19 mouse cellular contexts compared by ENCODE assay signal in the genomic region with DNA sequence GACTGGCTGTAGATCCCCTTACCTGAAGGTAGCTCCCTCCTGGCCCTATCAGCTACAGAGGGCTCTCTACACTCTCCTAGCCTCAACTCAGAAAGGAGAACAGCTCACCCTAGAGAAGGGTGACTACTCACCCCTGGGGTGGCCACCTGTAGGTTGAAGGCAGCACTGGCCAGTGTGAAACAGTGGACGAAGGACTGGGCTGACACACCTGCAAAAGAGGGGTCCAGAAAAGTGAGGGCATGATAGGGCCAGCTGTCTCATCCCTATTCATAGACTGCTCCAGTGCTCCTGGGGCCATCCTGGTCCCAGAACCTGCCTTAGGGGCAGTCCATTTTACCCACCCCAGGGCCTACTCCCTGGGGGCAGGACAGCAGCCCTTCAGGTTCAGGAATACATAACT. TPM values are rescaled to one million over a fixed set of nuclear protein-coding genes. Genes with fewer than 3 reads are reported as not detected.
A peak's percentile ranks its signal among the peaks of the same experiment; 100 is the strongest.
DNase-seq lines count a peak whose midpoint lies in the region; ATAC-seq and TF ChIP-seq lines count a peak whose summit lies in the region.
"Had no signal": no experiment of that assay in that cellular context is flagged by ENCODE, and none has a peak within 500 bp of the region (broad histone marks: within the 10 kb centered on the region; RNA-seq: fewer than 3 reads in every experiment).

No protein-coding gene starts in this region.

- H3K9me3 ChIP-seq in forebrain, postnatal 0 days (ENCODE audit: low read length), result no peaks in the 10 kb centered on the region
- no peaks in the 10 kb centered on the region for H3K9me3 ChIP-seq in forebrain, embryonic 10.5 days
- H3K9me3 ChIP-seq in hindbrain, embryonic 12.5 days (replicated peaks), result no peaks in the 10 kb centered on the region
- no peaks in the 10 kb centered on the region for H3K9me3 ChIP-seq in hindbrain, embryonic 16.5 days (ENCODE audit: control insufficient read depth, low read length)
- H3K9me3 ChIP-seq in lung, postnatal 0 days (ENCODE audit: low read length), result no peaks in the 10 kb centered on the region
- H3K9me3 ChIP-seq in embryonic facial prominence, embryonic 10.5 days, result no peaks in the 10 kb centered on the region
- H3K9me3 ChIP-seq: embryonic facial prominence, embryonic 12.5 days had no signal

- peaks cover 14% of the 10 kb centered on the region for H3K36me3 ChIP-seq in forebrain, postnatal 0 days (ENCODE audit: insufficient read depth)
- H3K36me3 ChIP-seq in forebrain, embryonic 10.5 days (replicated peaks), result peaks cover 40% of the 10 kb centered on the region
- H3K36me3 ChIP-seq in hindbrain, embryonic 12.5 days, result peaks cover 37% of the 10 kb centered on the region
- H3K36me3 ChIP-seq in hindbrain, embryonic 16.5 days (ENCODE audit: control insufficient read depth, insufficient read depth, low read length), result peaks cover 10% of the 10 kb centered on the region
- H3K36me3 ChIP-seq in lung, postnatal 0 days (ENCODE audit: insufficient read depth, low read length), result no peaks in the 10 kb centered on the region
- peaks cover 42% of the 10 kb centered on the region for H3K36me3 ChIP-seq in embryonic facial prominence, embryonic 10.5 days (replicated peaks)

- ATAC-seq in forebrain, postnatal 0 days, result no peak
- ATAC-seq in hindbrain, embryonic 12.5 days (ENCODE audit: low FRiP score), result no peak
- no peak for ATAC-seq in hindbrain, embryonic 16.5 days
- ATAC-seq in lung, postnatal 0 days, result no peak
- ATAC-seq: forebrain, embryonic 16.5 days had no signal

- no peak for DNase-seq in forebrain, postnatal 0 days
- DNase-seq in forebrain, embryonic 10.5 days (ENCODE audit: extremely low spot score, low spot score), result no peak
- DNase-seq in lung, postnatal 0 days (ENCODE audit: low spot score), result no peak
- no peak for DNase-seq in lung, postnatal 25 days (ENCODE audit: low spot score)
- no peak for DNase-seq in embryonic facial prominence, embryonic 10.5 days (ENCODE audit: low spot score)
- DNase-seq in layer of hippocampus, adult 2 months (ENCODE audit: low spot score in 2 of 2), result no peak
- DNase-seq: adrenal gland, adult 2 months; adrenal gland, postnatal 25 days; cerebellum, adult 18-20 months; cerebellum, postnatal 10 days; embryo, embryonic 11 days; gastrocnemius, postnatal 14 days; kidney, adult 11 months had no signal

- no peak overlapping the region for H3K4me2 ChIP-seq in forebrain, postnatal 0 days (ENCODE audit: low read depth)
- no peak overlapping the region for H3K4me2 ChIP-seq in hindbrain, embryonic 12.5 days (replicated peaks)
- H3K4me2 ChIP-seq in hindbrain, embryonic 16.5 days (ENCODE audit: low read length), result no peak overlapping the region
- H3K4me2 ChIP-seq in lung, postnatal 0 days (replicated peaks; ENCODE audit: low read depth, low read length), result no peak overlapping the region
- H3K4me2 ChIP-seq: embryonic facial prominence, embryonic 12.5 days; hindbrain, embryonic 14.5 days had no signal

- H3K9ac ChIP-seq in forebrain, postnatal 0 days, result no peak overlapping the region
- H3K9ac ChIP-seq in hindbrain, embryonic 12.5 days, result 0 out of 2 replicates have a peak overlapping the region, but pooled peaks have one; percentile 27
- H3K9ac ChIP-seq in hindbrain, embryonic 16.5 days (ENCODE audit: low read depth, low read length), result no peak overlapping the region
- H3K9ac ChIP-seq in lung, postnatal 0 days (replicated peaks; ENCODE audit: low read depth), result no peak overlapping the region; the same call in 1 of the 2 replicates
- H3K9ac ChIP-seq: embryonic facial prominence, embryonic 12.5 days; hindbrain, embryonic 14.5 days had no signal

- H3K27me3 ChIP-seq in forebrain, postnatal 0 days (ENCODE audit: insufficient read depth, low read length), result no peaks in the 10 kb centered on the region
- no peaks in the 10 kb centered on the region for H3K27me3 ChIP-seq in forebrain, embryonic 10.5 days (ENCODE audit: poor library complexity, severe bottlenecking)
- no peaks in the 10 kb centered on the region for H3K27me3 ChIP-seq in hindbrain, embryonic 12.5 days
- H3K27me3 ChIP-seq in hindbrain, embryonic 16.5 days (replicated peaks; ENCODE audit: control insufficient read depth, insufficient read depth, low read length), result no peaks in the 10 kb centered on the region
- H3K27me3 ChIP-seq in lung, postnatal 0 days (replicated peaks; ENCODE audit: insufficient read depth, low read length), result no peaks in the 10 kb centered on the region
- no peaks in the 10 kb centered on the region for H3K27me3 ChIP-seq in embryonic facial prominence, embryonic 10.5 days (replicated peaks; ENCODE audit: low read depth, poor library complexity, severe bottlenecking)
- H3K27me3 ChIP-seq: embryonic facial prominence, embryonic 12.5 days had no signal

- peaks cover 13% of the 10 kb centered on the region; the same call in 1 of the 2 replicates for H3K4me1 ChIP-seq in forebrain, postnatal 0 days (ENCODE audit: insufficient read depth)
- peaks cover 28% of the 10 kb centered on the region for H3K4me1 ChIP-seq in forebrain, embryonic 10.5 days
- peaks cover 17% of the 10 kb centered on the region for H3K4me1 ChIP-seq in hindbrain, embryonic 12.5 days
- peaks cover 13% of the 10 kb centered on the region for H3K4me1 ChIP-seq in hindbrain, embryonic 16.5 days (ENCODE audit: control insufficient read depth, insufficient read depth, low read depth, low read length)
- no peaks in the 10 kb centered on the region; the same call in 1 of the 2 replicates for H3K4me1 ChIP-seq in lung, postnatal 0 days (ENCODE audit: insufficient read depth, low read depth, low read length)
- H3K4me1 ChIP-seq in embryonic facial prominence, embryonic 10.5 days, result peaks cover 23% of the 10 kb centered on the region

- H3K27ac ChIP-seq in forebrain, postnatal 0 days (ENCODE audit: low read depth, low read length), result no peak overlapping the region
- no peak overlapping the region for H3K27ac ChIP-seq in forebrain, embryonic 10.5 days
- H3K27ac ChIP-seq in hindbrain, embryonic 12.5 days, result no peak overlapping the region
- no peak overlapping the region for H3K27ac ChIP-seq in hindbrain, embryonic 16.5 days (ENCODE audit: low read depth, low read length)
- H3K27ac ChIP-seq in lung, postnatal 0 days (ENCODE audit: low read length), result no peak overlapping the region
- no peak overlapping the region for H3K27ac ChIP-seq in embryonic facial prominence, embryonic 10.5 days (replicated peaks)
- H3K27ac ChIP-seq in layer of hippocampus, adult 2 months, result no peak overlapping the region
- H3K27ac ChIP-seq: embryonic facial prominence, embryonic 12.5 days; hindbrain, embryonic 14.5 days had no signal

- 100% methylated on average over 1 of the region's 1 CpGs for WGBS in forebrain, postnatal 0 days
- WGBS in forebrain, embryonic 10.5 days, result 91% methylated on average over 1 of the region's 1 CpGs
- 79% methylated on average over 1 of the region's 1 CpGs for WGBS in hindbrain, embryonic 12.5 days
- WGBS in hindbrain, embryonic 16.5 days, result 100% methylated on average over 1 of the region's 1 CpGs
- WGBS in lung, postnatal 0 days, result 100% methylated on average over 1 of the region's 1 CpGs
- 88% methylated on average over 1 of the region's 1 CpGs for WGBS in embryonic facial prominence, embryonic 10.5 days

- 0 out of 2 replicates have a peak, but pooled peaks have one; percentile 4 for TF ChIP-seq CTCF in forebrain, postnatal 0 days (IDR thresholded peaks at IDR 0.05; ENCODE audit: low read depth)
- peak; percentile 6; the same call in 1 of the 2 replicates for TF ChIP-seq CTCF in lung, postnatal 0 days (IDR thresholded peaks at IDR 0.05)
- TF ChIP-seq CTCF in layer of hippocampus, adult 2 months (conservative IDR thresholded peaks at IDR 0.05), result no peak

- no peak for TF ChIP-seq EP300 in lung, postnatal 0 days (IDR thresholded peaks at IDR 0.05)

- H3K4me3 ChIP-seq in forebrain, postnatal 0 days (ENCODE audit: low read depth, low read length), result no peak overlapping the region
- no peak overlapping the region for H3K4me3 ChIP-seq in forebrain, embryonic 10.5 days
- no peak overlapping the region for H3K4me3 ChIP-seq in hindbrain, embryonic 12.5 days
- H3K4me3 ChIP-seq in hindbrain, embryonic 16.5 days (ENCODE audit: low read length), result no peak overlapping the region
- H3K4me3 ChIP-seq in lung, postnatal 0 days (ENCODE audit: low read depth, low read length), result no peak overlapping the region
- 0 out of 2 replicates have a peak overlapping the region, but pooled peaks have one; percentile 8 for H3K4me3 ChIP-seq in embryonic facial prominence, embryonic 10.5 days
- no peak overlapping the region for H3K4me3 ChIP-seq in layer of hippocampus, adult 2 months
- H3K4me3 ChIP-seq: embryonic facial prominence, embryonic 12.5 days had no signal

RNA-seq across cellular contexts. Expression of gene Gatd1, which starts 2.3 kb away (rescaled TPM):
- total RNA-seq in forebrain, postnatal 0 days (2014; rRNA removed), result 58.9 and 65.0 TPM in 2 replicates
- 50.5 and 56.0 TPM in 2 replicates for polyA plus RNA-seq in forebrain, postnatal 0 days (2015; fragmentation: Nextera tagmentation; extraction: Ambion mirVana)
- 43.2 and 44.7 TPM in 2 replicates for polyA plus RNA-seq in forebrain, embryonic 10.5 days (2016; fragmentation: Nextera tagmentation; extraction: Ambion mirVana)
- polyA plus RNA-seq in hindbrain, embryonic 12.5 days (2016; fragmentation: Nextera tagmentation; extraction: Ambion mirVana), result 52.2 and 54.1 TPM in 2 replicates
- 51.8 and 55.2 TPM in 2 replicates for polyA plus RNA-seq in hindbrain, embryonic 16.5 days (2015; fragmentation: Nextera tagmentation; extraction: Ambion mirVana)
- polyA plus RNA-seq in lung, postnatal 0 days (2015; fragmentation: Nextera tagmentation; extraction: Ambion mirVana), result 49.8 and 52.3 TPM in 2 replicates
- polyA plus RNA-seq in embryonic facial prominence, embryonic 10.5 days (2016; fragmentation: Nextera tagmentation; extraction: Ambion mirVana), result 48.5 and 50.8 TPM in 2 replicates
- 10 to 100 TPM; 42.1 to 45.1 TPM for total RNA-seq in layer of hippocampus, adult 2 months (2021)

RNA-seq across cellular contexts. Expression of gene Cend1, which starts 17.6 kb away (rescaled TPM):
- 83.3 and 94.7 TPM in 2 replicates for total RNA-seq in forebrain, postnatal 0 days (2014; rRNA removed)
- polyA plus RNA-seq in forebrain, postnatal 0 days (2015; fragmentation: Nextera tagmentation; extraction: Ambion mirVana), result 111 and 125 TPM in 2 replicates
- polyA plus RNA-seq in forebrain, embryonic 10.5 days (2016; fragmentation: Nextera tagmentation; extraction: Ambion mirVana), result 7.7 and 8.7 TPM in 2 replicates
- 27.9 and 30.9 TPM in 2 replicates for polyA plus RNA-seq in hindbrain, embryonic 12.5 days (2016; fragmentation: Nextera tagmentation; extraction: Ambion mirVana)
- 226 and 245 TPM in 2 replicates for polyA plus RNA-seq in hindbrain, embryonic 16.5 days (2015; fragmentation: Nextera tagmentation; extraction: Ambion mirVana)
- 0.25 TPM in 2 replicates for polyA plus RNA-seq in lung, postnatal 0 days (2015; fragmentation: Nextera tagmentation; extraction: Ambion mirVana)
- 7.7 and 8.4 TPM in 2 replicates for polyA plus RNA-seq in embryonic facial prominence, embryonic 10.5 days (2016; fragmentation: Nextera tagmentation; extraction: Ambion mirVana)
- total RNA-seq in layer of hippocampus, adult 2 months (2021), result 100 to 1,000 TPM; 251 to 263 TPM
- total RNA-seq: common myeloid progenitor, adult 5-6 weeks had no signal

RNA-seq across cellular contexts. Expression of gene Taldo1, which starts 19.7 kb away (rescaled TPM):
- 224 and 297 TPM in 2 replicates for total RNA-seq in forebrain, postnatal 0 days (2014; rRNA removed)
- 304 and 352 TPM in 2 replicates for polyA plus RNA-seq in forebrain, postnatal 0 days (2015; fragmentation: Nextera tagmentation; extraction: Ambion mirVana)
- polyA plus RNA-seq in forebrain, embryonic 10.5 days (2016; fragmentation: Nextera tagmentation; extraction: Ambion mirVana), result 335 and 368 TPM in 2 replicates
- 352 and 355 TPM in 2 replicates for polyA plus RNA-seq in hindbrain, embryonic 12.5 days (2016; fragmentation: Nextera tagmentation; extraction: Ambion mirVana)
- polyA plus RNA-seq in hindbrain, embryonic 16.5 days (2015; fragmentation: Nextera tagmentation; extraction: Ambion mirVana), result 276 and 284 TPM in 2 replicates
- polyA plus RNA-seq in lung, postnatal 0 days (2015; fragmentation: Nextera tagmentation; extraction: Ambion mirVana), result 260 and 276 TPM in 2 replicates
- polyA plus RNA-seq in embryonic facial prominence, embryonic 10.5 days (2016; fragmentation: Nextera tagmentation; extraction: Ambion mirVana), result 297 and 299 TPM in 2 replicates
- total RNA-seq in layer of hippocampus, adult 2 months (2021), result 100 to 1,000 TPM; 111 to 114 TPM

RNA-seq across cellular contexts. Expression of gene Slc25a22, which starts 26.0 kb away (rescaled TPM):
- total RNA-seq in forebrain, postnatal 0 days (2014; rRNA removed), result 115 and 141 TPM in 2 replicates
- 106 and 132 TPM in 2 replicates for polyA plus RNA-seq in forebrain, postnatal 0 days (2015; fragmentation: Nextera tagmentation; extraction: Ambion mirVana)
- polyA plus RNA-seq in forebrain, embryonic 10.5 days (2016; fragmentation: Nextera tagmentation; extraction: Ambion mirVana), result 46.8 and 49.6 TPM in 2 replicates
- polyA plus RNA-seq in hindbrain, embryonic 12.5 days (2016; fragmentation: Nextera tagmentation; extraction: Ambion mirVana), result 54.8 and 62.1 TPM in 2 replicates
- 96.3 and 104 TPM in 2 replicates for polyA plus RNA-seq in hindbrain, embryonic 16.5 days (2015; fragmentation: Nextera tagmentation; extraction: Ambion mirVana)
- 9.8 and 12.3 TPM in 2 replicates for polyA plus RNA-seq in lung, postnatal 0 days (2015; fragmentation: Nextera tagmentation; extraction: Ambion mirVana)
- 49.3 and 52.2 TPM in 2 replicates for polyA plus RNA-seq in embryonic facial prominence, embryonic 10.5 days (2016; fragmentation: Nextera tagmentation; extraction: Ambion mirVana)
- 100 to 1,000 TPM; 338 to 343 TPM for total RNA-seq in layer of hippocampus, adult 2 months (2021)

RNA-seq across cellular contexts. Expression of gene Pidd1, which starts 32.2 kb away (rescaled TPM):
- 2.0 and 2.2 TPM in 2 replicates for total RNA-seq in forebrain, postnatal 0 days (2014; rRNA removed)
- 2.3 and 2.4 TPM in 2 replicates for polyA plus RNA-seq in forebrain, postnatal 0 days (2015; fragmentation: Nextera tagmentation; extraction: Ambion mirVana)
- 24.9 and 26.4 TPM in 2 replicates for polyA plus RNA-seq in forebrain, embryonic 10.5 days (2016; fragmentation: Nextera tagmentation; extraction: Ambion mirVana)
- polyA plus RNA-seq in hindbrain, embryonic 12.5 days (2016; fragmentation: Nextera tagmentation; extraction: Ambion mirVana), result 10.8 and 11.6 TPM in 2 replicates
- 2.8 and 4.5 TPM in 2 replicates for polyA plus RNA-seq in hindbrain, embryonic 16.5 days (2015; fragmentation: Nextera tagmentation; extraction: Ambion mirVana)
- polyA plus RNA-seq in lung, postnatal 0 days (2015; fragmentation: Nextera tagmentation; extraction: Ambion mirVana), result 1.7 and 1.8 TPM in 2 replicates
- polyA plus RNA-seq in embryonic facial prominence, embryonic 10.5 days (2016; fragmentation: Nextera tagmentation; extraction: Ambion mirVana), result 24.9 and 26.0 TPM in 2 replicates
- total RNA-seq in layer of hippocampus, adult 2 months (2021), result 1 to 10 TPM; 1.1 to 1.7 TPM
